Mouse (Mus musculus): ENCODE measurements around the gene Zan. TPM values are rescaled to one million over a fixed set of nuclear protein-coding genes. Genes with fewer than 3 reads are reported as not detected.
"Not testable (repeated sequence)": the region's sequence is repeated elsewhere in the genome, so short reads cannot be mapped to it uniquely, and the experiment has no call there.

Gene Zan
- polyA plus RNA-seq, 1 experiment, result 0.15 TPM

GRCm38 (mm10) chr5:137433889-137434288 is 43.0 kb downstream of the Zan start:
- TF ChIP-seq POLR2A (IDR thresholded peaks at IDR 0.05; ENCODE audit: extremely low read depth, insufficient read depth, low read length), result no peak
- no peak for TF ChIP-seq CTCF (IDR thresholded peaks at IDR 0.05; ENCODE audit: extremely low read depth, insufficient read depth, low read length)
- Histone ChIP-seq H3K27ac (ENCODE audit: insufficient read depth, low read length) (no peak overlapping the region), H3K4me3 (ENCODE audit: insufficient read depth, low read length) (no peak overlapping the region), H3K4me1 (ENCODE audit: control insufficient read depth, insufficient read depth, low read length) (no peaks in the 10 kb centered on the region)

GRCm38 (mm10) chr5:137430402-137430801 is 46.5 kb downstream of the Zan start:
- H3K27ac ChIP-seq (ENCODE audit: insufficient read depth, low read length); H3K4me1 ChIP-seq (ENCODE audit: control insufficient read depth, insufficient read depth, low read length); H3K4me3 ChIP-seq (ENCODE audit: insufficient read depth, low read length): not testable (repeated sequence)

GRCm38 (mm10) chr5:137425648-137426047 is 51.2 kb downstream of the Zan start:
- H3K27ac ChIP-seq (ENCODE audit: insufficient read depth, low read length), result no peak overlapping the region
- TF ChIP-seq POLR2A (IDR thresholded peaks at IDR 0.05; ENCODE audit: extremely low read depth, insufficient read depth, low read length), result no peak
- TF ChIP-seq CTCF (IDR thresholded peaks at IDR 0.05; ENCODE audit: extremely low read depth, insufficient read depth, low read length), result no peak
- H3K4me1 ChIP-seq (ENCODE audit: control insufficient read depth, insufficient read depth, low read length), result no peaks in the 10 kb centered on the region
- H3K4me3 ChIP-seq (ENCODE audit: insufficient read depth, low read length), result no peak overlapping the region

GRCm38 (mm10) chr5:137419841-137420240 is 57.0 kb downstream of the Zan start:
- H3K4me1 ChIP-seq (ENCODE audit: control insufficient read depth, insufficient read depth, low read length), result no peaks in the 10 kb centered on the region
- no peak for TF ChIP-seq CTCF (IDR thresholded peaks at IDR 0.05; ENCODE audit: extremely low read depth, insufficient read depth, low read length)
- TF ChIP-seq POLR2A (IDR thresholded peaks at IDR 0.05; ENCODE audit: extremely low read depth, insufficient read depth, low read length), result no peak
- no peak overlapping the region for H3K4me3 ChIP-seq (ENCODE audit: insufficient read depth, low read length)
- no peak overlapping the region for H3K27ac ChIP-seq (ENCODE audit: insufficient read depth, low read length)

GRCm38 (mm10) chr5:137419105-137419504 is 57.8 kb downstream of the Zan start:
- no peak overlapping the region for H3K27ac ChIP-seq (ENCODE audit: insufficient read depth, low read length)
- TF ChIP-seq CTCF (IDR thresholded peaks at IDR 0.05; ENCODE audit: extremely low read depth, insufficient read depth, low read length) (no peak), POLR2A (IDR thresholded peaks at IDR 0.05; ENCODE audit: extremely low read depth, insufficient read depth, low read length) (no peak)
- no peak overlapping the region for H3K4me3 ChIP-seq (ENCODE audit: insufficient read depth, low read length)
- no peaks in the 10 kb centered on the region for H3K4me1 ChIP-seq (ENCODE audit: control insufficient read depth, insufficient read depth, low read length)

- H3K4me1 ChIP-seq (ENCODE audit: control insufficient read depth, insufficient read depth, low read length), result no peaks in the 10 kb centered on the region
- no peak overlapping the region for H3K4me3 ChIP-seq (ENCODE audit: insufficient read depth, low read length)
- TF ChIP-seq CTCF (IDR thresholded peaks at IDR 0.05; ENCODE audit: extremely low read depth, insufficient read depth, low read length) (no peak), POLR2A (IDR thresholded peaks at IDR 0.05; ENCODE audit: extremely low read depth, insufficient read depth, low read length) (no peak)
- H3K27ac ChIP-seq (ENCODE audit: insufficient read depth, low read length), result no peak overlapping the region
These were observed 62.6 kb downstream of the Zan start for GRCm38 (mm10) chr5:137414253-137414652.

GRCm38 (mm10) chr5:137411235-137411634 is 65.6 kb downstream of the Zan start:
- Histone ChIP-seq H3K4me1 (ENCODE audit: control insufficient read depth, insufficient read depth, low read length) (no peaks in the 10 kb centered on the region), H3K27ac (ENCODE audit: insufficient read depth, low read length) (no peak overlapping the region), H3K4me3 (ENCODE audit: insufficient read depth, low read length) (no peak overlapping the region)
- TF ChIP-seq POLR2A (IDR thresholded peaks at IDR 0.05; ENCODE audit: extremely low read depth, insufficient read depth, low read length), result no peak
- TF ChIP-seq CTCF (IDR thresholded peaks at IDR 0.05; ENCODE audit: extremely low read depth, insufficient read depth, low read length), result no peak

- Histone ChIP-seq H3K4me3 (ENCODE audit: insufficient read depth, low read length) (no peak overlapping the region), H3K4me1 (ENCODE audit: control insufficient read depth, insufficient read depth, low read length) (no peaks in the 10 kb centered on the region), H3K27ac (ENCODE audit: insufficient read depth, low read length) (no peak overlapping the region)
- TF ChIP-seq POLR2A (IDR thresholded peaks at IDR 0.05; ENCODE audit: extremely low read depth, insufficient read depth, low read length), result no peak
- no peak for TF ChIP-seq CTCF (IDR thresholded peaks at IDR 0.05; ENCODE audit: extremely low read depth, insufficient read depth, low read length)
These were observed 66.3 kb downstream of the Zan start for GRCm38 (mm10) chr5:137410549-137410948.

GRCm38 (mm10) chr5:137410066-137410465 is 66.8 kb downstream of the Zan start:
- Histone ChIP-seq H3K27ac (ENCODE audit: insufficient read depth, low read length) (no peak overlapping the region), H3K4me3 (ENCODE audit: insufficient read depth, low read length) (no peak overlapping the region), H3K4me1 (ENCODE audit: control insufficient read depth, insufficient read depth, low read length) (no peaks in the 10 kb centered on the region)
- TF ChIP-seq POLR2A (IDR thresholded peaks at IDR 0.05; ENCODE audit: extremely low read depth, insufficient read depth, low read length) (no peak), CTCF (IDR thresholded peaks at IDR 0.05; ENCODE audit: extremely low read depth, insufficient read depth, low read length) (no peak)

- Histone ChIP-seq H3K4me1 (ENCODE audit: control insufficient read depth, insufficient read depth, low read length) (no peaks in the 10 kb centered on the region), H3K27ac (ENCODE audit: insufficient read depth, low read length) (no peak overlapping the region), H3K4me3 (ENCODE audit: insufficient read depth, low read length) (no peak overlapping the region)
- TF ChIP-seq CTCF (IDR thresholded peaks at IDR 0.05; ENCODE audit: extremely low read depth, insufficient read depth, low read length) (no peak), POLR2A (IDR thresholded peaks at IDR 0.05; ENCODE audit: extremely low read depth, insufficient read depth, low read length) (no peak)
These were observed 67.4 kb downstream of the Zan start for GRCm38 (mm10) chr5:137409451-137409850.

GRCm38 (mm10) chr5:137404081-137404480 is 72.8 kb downstream of the Zan start:
- Histone ChIP-seq H3K4me1 (ENCODE audit: control insufficient read depth, insufficient read depth, low read length) (peaks cover 1% of the 10 kb centered on the region; the same call in 1 of the 2 replicates), H3K4me3 (ENCODE audit: insufficient read depth, low read length) (no peak overlapping the region), H3K27ac (ENCODE audit: insufficient read depth, low read length) (no peak overlapping the region)
- TF ChIP-seq CTCF (IDR thresholded peaks at IDR 0.05; ENCODE audit: extremely low read depth, insufficient read depth, low read length) (no peak), POLR2A (IDR thresholded peaks at IDR 0.05; ENCODE audit: extremely low read depth, insufficient read depth, low read length) (no peak)

Measured in cortical plate, adult 2 months (tissue).